Mouse (Mus musculus): ENCODE data around the gene Apobec3.

The Apobec3 gene

DNA sequence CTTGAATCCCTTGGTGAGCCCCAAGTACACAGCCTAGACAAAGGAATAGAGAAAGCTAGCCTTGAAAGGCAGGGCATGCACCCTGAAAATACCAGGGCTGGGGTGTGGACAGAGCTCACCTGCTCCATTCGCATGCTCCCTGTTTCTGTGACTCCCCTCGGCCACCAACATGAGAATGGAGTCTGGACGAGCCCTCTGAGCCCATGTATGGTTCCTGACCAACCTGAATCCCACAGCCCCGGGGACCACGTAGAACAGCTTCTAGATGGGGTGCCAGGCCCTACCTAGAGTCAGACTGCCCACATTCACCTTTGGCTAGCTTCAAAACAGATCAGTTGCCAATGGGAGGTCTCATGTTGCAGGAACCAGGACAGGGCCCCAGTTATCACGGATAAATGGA is 59.8 kb downstream of the Apobec3 start:
- DNase-seq (ENCODE audit: low spot score) = no peak

DNA sequence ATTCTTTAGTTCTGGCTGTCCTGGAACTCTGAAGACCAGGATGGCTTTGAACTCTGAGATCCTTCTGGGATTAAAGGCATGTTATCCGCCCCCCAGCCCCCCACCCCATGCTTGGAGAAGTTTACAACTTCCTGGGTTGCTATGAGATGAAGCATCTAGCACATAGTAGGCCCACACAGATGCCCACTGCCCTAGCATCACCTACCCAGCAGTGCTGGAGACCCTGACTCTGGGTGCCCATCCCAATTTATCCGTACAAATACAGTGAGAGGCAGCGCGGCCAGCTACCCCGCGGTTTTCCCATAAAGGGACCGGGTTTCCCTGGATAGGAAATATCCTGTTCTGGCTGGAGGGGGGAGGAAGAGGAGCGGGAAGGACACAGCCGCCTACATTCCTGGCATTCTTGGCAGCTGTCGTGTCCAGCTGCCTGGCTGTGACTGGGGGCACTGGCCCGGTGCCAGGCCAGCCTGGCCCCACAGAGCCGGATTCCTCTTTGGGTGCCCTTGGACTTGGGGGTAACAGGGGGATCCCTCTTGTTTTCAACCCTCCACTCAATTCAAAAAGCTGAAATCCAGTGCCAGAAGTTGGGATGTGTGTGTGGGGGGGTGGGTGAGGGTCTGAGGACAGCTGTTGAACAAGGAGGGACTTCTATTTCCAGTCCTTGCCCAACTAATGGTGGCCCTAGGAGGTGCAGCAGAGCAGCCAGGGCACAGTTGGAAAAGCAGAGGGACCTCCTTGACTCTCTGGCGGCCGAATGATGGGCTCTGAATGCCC is 60.5 kb downstream of the Apobec3 start:
- no peak for DNase-seq (ENCODE audit: low spot score)

DNA sequence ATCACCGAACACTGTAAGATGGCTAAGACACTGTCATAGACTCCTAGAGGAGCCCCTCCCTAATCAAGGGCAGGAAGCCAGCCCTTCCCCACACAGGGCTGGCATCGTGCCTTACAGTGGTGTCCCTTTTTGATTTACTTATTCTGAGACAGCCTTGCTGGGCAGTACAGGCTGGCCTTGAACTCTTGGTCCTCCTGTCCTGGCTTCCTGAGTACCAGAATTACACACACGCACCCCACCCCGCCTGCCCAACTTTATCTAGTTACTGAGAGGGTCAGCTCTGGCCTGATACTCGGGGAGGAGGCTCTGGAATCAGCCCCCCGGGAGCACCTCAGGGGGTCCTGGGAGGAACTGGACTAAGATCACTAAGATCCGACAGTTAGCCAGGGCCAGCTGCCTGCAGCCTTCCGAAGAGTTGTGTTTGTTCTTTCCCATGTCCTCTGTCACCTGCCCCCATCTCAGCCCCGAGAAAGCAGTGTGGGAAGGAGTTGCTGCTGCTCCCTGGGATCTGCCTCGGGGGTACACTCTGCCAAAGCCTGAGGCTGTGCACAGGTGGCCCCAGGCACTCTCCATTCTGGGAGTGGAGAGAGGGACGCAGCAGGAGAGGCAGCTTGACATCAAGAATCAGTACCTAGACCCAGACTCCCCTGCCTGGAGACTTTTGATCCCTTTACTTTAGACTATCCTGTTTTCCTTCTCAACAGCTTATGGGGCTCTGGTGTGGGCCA is 61.2 kb downstream of the Apobec3 start:
- DNase-seq (ENCODE audit: low spot score) = no peak

DNA sequence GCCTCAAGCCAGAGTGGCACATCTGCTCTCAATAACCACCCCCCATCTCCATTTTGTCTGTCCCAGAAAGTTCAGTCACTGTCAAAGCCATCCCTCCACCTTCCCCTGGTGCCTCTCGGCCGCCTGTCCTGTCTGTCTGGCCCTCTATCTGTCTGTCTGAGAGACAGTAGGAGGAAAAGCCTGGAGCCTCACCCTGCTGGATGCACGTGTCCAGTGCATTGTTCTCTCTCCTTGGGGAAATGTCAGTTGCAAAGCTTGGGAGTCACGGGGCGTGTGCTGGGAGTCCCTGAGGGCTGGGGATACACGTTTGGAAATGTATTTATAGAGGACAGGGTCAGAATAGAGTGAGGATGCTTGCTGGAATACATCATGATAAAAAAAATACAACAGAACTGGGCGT is 62.0 kb downstream of the Apobec3 start:
- no peak for DNase-seq (ENCODE audit: low spot score)

DNA sequence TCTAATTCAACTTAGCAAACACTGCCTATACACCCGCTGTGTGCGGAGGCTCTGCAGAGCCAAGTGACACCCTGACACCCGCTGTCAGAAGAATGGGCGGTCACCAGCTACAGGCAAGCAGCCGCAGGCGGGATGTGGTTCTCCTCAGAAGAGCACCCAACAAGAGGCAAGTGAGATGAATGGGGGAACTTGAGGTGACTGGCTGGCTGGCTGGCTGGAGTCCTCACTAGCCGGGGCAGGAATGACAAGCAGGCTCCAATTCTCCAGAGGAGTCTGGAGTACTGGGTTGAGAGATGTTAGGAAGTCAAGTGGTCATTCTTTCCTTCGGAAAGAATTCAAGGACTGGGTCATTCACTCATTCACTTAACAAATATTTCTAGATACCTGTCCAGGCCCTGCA is 65.1 kb downstream of the Apobec3 start:
- DNase-seq (ENCODE audit: low spot score) = no peak

DNA sequence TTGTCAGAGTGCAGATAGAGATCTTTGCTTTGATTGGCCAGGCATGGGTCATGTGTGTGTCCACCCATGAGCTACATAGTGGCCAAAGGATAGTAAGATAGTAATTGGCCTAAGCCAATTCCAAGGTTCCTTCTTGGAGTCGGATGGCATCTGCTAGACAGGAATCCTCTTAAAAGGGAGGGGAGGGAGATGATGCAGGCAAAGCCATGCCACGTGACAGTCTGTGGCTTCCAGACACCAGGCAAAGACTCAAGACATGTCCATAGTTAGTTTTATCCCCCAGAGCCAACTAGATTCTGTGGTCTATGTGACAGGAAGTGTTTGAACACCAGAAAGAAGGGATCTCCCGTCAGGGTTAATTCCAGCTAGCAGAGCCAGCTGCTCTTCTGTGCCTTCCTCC is 67.0 kb downstream of the Apobec3 start:
- DNase-seq (ENCODE audit: low spot score) = no peak

DNA sequence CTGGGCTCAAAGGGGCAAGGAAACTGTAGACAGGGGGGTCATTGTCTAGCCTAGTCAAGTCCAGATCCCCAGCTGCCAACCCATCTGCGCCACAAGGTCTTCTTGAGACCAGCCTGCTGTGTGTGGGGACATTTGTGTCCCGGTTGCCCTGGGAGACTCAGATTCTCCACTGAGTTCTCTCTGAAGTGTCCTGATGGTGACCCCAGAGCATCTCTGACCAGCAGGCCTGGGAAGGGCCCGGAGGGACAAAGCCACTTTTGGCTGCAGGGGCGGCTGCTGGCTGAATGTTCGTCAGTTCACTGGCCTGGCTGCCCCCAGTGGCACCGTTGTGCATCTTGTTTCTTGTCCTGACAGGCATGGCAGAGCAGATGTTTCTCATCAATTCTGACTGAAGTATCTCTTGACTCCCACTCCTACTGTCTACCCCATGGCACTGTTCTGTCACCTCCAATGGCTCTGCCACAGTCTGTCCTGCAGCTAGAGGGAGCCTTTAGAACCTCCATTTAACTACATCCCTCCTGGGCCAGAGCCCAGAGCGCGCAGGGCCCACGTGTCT is 70.0 kb downstream of the Apobec3 start:
- DNase-seq (ENCODE audit: low spot score) = no peak

DNA sequence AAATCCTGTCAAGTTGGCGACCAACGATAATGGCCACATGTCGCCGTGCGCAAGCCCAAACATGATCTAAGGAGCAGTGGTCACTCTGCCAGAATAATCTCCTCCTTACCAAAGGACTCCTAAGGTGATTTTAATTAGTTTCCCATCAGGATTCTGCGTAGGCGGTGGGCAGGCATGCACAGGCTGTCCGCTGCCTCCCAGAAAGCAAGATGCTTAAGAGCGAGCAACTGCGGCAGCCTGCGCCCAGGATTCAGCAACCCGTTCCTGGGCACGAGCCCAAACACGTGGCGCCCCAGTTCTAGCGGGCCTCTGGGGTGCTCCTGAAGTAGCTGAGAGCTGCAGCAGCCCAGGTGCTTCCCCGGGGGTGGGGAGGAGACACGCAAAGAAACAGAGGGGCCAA is 71.2 kb downstream of the Apobec3 start:
- no peak for DNase-seq (ENCODE audit: low spot score)

DNA sequence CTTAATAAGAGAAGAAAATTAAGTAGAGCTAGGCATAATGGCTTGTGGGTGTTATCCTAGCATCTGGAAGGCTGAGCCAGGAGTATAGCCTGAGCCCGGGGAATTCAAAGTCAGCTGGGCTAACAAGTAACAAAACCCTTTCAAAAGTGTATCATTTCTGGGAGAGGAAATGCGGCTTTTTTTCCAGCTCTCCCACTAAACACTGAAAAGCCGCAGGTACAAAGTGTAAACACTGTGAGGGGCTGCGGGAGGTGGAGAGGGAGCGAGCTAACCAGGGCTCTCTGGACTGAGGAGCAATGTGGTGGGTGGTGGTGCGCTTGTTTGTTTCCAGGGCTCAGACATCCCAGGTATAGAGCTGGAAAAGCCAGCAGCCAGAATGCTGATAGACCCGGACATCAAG is 72.9 kb downstream of the Apobec3 start:
- no peak for DNase-seq (ENCODE audit: low spot score)
